Mouse (Mus musculus): ENCODE measurements around the gene Rcbtb2. TPM values are rescaled to one million over a fixed set of nuclear protein-coding genes. Genes with fewer than 3 reads are reported as not detected.
A peak's percentile ranks its signal among the peaks of the same experiment; 100 is the strongest.

Gene Rcbtb2
- polyA plus RNA-seq, 1 experiment = 138 TPM

DNA sequence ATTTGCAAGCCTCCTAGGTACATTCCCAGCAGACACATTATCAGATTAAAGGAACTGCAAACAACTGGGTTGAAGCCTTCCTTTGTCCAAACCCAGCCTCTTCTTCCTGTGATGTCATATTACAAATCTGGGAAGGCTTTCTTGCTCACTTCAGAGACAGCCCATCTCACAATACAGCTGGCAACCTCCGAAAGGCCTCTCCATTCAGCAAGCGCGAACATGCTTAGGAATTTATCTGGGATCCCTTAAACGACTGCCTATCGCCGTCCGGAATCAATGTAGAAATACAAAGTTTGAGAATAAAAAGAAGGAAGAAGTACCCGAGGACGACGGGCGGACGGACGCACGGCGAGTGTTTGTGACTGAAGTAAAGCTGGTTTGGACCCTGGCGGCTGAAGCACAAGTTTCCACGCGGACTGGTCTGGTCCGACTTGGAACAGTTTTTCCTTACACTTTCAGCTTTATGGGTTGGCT, 115.0 kb downstream of the Rcbtb2 start, which contains the start of gene Lpar6:
Gene Lpar6 (plus strand): TSS at position 48 of the 474 bp plus-strand sequence.
- H3K4me3 ChIP-seq (ENCODE audit: insufficient read depth, low read depth, low read length) = peak within 1 kb of the TSS; percentile 91
- H3K4me1 ChIP-seq (ENCODE audit: control insufficient read depth, insufficient read depth, insufficient read length, low read length) = peaks cover under 1% of the 10 kb centered on the region; the same call in 1 of the 2 replicates
- peak within 1 kb of the TSS; percentile 99 for H3K27ac ChIP-seq (replicated peaks; ENCODE audit: low read depth, low read length)

DNA sequence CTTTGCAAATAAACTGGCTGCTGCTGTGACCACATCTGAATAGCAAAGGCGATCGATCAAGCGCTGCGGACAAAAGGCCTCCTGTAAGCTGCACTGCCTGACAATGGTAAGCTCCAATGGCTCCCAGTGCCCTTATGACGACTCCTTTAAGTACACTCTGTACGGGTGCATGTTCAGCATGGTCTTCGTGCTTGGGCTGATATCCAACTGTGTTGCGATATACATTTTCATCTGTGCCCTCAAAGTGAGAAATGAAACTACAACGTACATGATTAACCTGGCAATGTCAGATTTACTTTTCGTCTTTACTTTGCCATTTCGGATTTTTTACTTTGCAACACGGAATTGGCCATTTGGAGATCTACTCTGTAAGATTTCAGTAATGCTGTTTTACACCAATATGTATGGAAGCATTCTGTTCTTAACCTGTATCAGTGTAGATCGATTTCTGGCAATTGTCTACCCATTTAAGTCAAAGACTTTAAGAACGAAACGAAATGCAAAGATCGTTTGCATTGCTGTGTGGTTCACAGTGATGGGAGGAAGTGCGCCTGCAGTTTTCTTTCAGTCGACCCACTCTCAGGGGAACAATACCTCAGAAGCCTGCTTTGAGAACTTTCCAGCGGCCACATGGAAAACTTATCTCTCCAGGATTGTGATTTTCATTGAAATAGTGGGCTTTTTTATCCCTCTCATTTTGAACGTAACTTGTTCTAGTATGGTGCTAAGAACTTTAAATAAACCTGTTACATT, 115.8 kb downstream of the Rcbtb2 start:
- Histone ChIP-seq H3K4me1 (ENCODE audit: control insufficient read depth, insufficient read depth, insufficient read length, low read length) (peaks cover 2% of the 10 kb centered on the region; the same call in 1 of the 2 replicates), H3K27ac (replicated peaks; ENCODE audit: low read depth, low read length) (peak overlapping the region; percentile 99), H3K4me3 (ENCODE audit: insufficient read depth, low read depth, low read length) (peak overlapping the region; percentile 91)

DNA sequence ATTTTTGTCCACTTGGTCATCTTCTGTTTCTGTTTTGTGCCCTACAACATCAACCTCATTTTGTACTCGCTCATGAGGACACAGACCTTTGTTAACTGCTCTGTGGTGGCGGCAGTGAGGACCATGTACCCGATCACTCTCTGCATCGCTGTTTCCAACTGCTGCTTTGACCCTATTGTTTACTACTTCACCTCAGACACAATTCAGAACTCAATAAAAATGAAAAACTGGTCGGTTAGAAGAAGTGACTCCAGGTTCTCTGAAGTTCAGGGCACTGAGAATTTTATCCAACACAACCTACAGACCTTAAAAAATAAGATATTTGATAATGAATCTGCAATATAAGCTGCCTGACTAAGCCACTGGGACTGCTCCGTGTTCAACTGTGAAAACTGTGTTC, 116.5 kb downstream of the Rcbtb2 start:
- Histone ChIP-seq H3K27ac (replicated peaks; ENCODE audit: low read depth, low read length) (peak overlapping the region; percentile 99), H3K4me1 (ENCODE audit: control insufficient read depth, insufficient read depth, insufficient read length, low read length) (peaks cover 4% of the 10 kb centered on the region; the same call in 1 of the 2 replicates), H3K4me3 (ENCODE audit: insufficient read depth, low read depth, low read length) (peak overlapping the region; percentile 91)

DNA sequence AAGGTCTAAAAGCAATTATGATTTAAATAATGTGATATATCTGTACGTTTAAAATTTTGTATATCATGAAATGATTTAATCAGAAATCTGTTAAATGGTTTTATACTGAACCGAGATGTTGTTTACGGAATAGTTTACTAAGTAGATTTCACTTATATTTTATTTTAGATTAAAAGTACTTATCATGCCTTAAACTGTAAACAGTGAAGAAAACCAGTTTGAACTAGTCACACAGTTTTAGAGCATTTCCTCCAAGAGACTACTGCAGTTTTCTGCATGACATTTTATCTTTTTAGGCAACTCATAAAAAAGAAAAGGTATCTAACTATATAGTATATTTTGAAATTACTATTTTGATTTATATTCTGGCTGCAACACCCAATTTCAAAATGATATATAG, 117.0 kb downstream of the Rcbtb2 start:
- no peak overlapping the region for H3K27ac ChIP-seq (replicated peaks; ENCODE audit: low read depth, low read length)
- H3K4me3 ChIP-seq (ENCODE audit: insufficient read depth, low read depth, low read length) = no peak overlapping the region
- peaks cover 4% of the 10 kb centered on the region; the same call in 1 of the 2 replicates for H3K4me1 ChIP-seq (ENCODE audit: control insufficient read depth, insufficient read depth, insufficient read length, low read length)

DNA sequence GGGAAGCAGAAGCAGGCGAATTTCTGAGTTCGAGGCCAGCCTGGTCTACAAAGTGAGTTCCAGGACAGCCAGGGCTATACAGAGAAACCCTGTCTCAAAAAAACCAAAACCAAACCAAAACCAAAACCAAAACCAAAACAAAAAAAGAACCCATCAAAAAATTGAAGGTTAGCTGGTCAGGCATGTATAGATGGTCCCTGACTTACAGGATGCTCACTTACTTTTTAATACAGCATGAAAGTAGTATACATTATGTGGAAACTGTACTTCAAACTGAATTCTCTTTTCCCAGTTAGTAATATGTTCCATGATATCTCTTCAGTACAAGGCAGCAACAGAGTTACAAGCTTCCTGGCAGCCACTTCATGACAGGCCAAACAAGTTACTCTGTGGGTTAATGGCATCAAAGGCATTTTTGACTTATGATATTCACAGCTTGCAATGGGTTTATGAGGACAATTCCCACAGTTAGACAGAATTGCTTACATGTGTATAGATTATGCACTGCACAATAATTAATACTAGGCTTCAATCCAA, 121.3 kb downstream of the Rcbtb2 start:
- Histone ChIP-seq H3K27ac (replicated peaks; ENCODE audit: low read depth, low read length) (peak overlapping the region; percentile 49; the same call in 1 of the 2 replicates), H3K4me3 (ENCODE audit: insufficient read depth, low read depth, low read length) (no peak overlapping the region), H3K4me1 (ENCODE audit: control insufficient read depth, insufficient read depth, insufficient read length, low read length) (peaks cover 7% of the 10 kb centered on the region; the same call in 1 of the 2 replicates)

DNA sequence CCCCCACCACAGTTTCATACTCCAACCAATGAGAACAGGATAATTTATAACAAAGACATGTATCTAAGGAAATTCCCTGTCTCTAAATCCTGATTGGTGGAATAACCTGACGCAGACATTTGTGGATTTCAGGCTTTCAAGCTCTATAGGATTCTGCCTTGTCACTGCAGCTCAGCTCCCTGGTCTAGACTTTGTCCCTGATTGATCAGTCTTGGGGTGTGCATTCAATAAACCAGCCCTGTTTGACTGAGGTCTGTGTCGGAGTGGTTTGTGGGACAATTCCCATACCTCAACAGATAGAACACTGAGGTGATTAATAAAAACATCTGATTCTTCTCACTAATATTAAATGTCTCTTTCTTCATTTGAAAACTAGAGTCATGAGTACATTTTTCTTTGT, 127.2 kb downstream of the Rcbtb2 start:
- Histone ChIP-seq H3K27ac (replicated peaks; ENCODE audit: low read depth, low read length) (0 out of 2 replicates have a peak overlapping the region, but pooled peaks have one; percentile 16), H3K4me3 (ENCODE audit: insufficient read depth, low read depth, low read length) (no peak overlapping the region)

DNA sequence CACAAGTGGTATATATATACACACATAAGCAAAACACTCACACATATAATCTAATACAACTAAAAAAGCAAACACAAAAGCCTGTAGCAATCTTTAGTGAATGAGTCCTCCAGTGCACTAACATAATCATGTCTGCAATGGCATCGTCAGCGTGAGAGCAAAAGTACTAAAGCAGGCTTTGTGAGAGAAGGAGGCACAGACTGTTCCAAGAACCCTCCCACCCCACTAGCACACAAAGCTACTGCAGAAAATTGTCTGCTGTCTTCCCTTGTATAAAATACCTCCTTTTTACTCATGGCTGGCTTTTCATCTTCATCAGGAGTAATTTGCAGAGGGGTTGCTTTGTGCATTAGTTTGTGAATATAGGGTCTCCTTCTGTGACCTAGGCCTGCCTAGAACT, 129.4 kb downstream of the Rcbtb2 start:
- no peak overlapping the region for H3K4me3 ChIP-seq (ENCODE audit: insufficient read depth, low read depth, low read length)
- H3K4me1 ChIP-seq (ENCODE audit: control insufficient read depth, insufficient read depth, insufficient read length, low read length) = peaks cover 17% of the 10 kb centered on the region
- peak overlapping the region; percentile 74 for H3K27ac ChIP-seq (replicated peaks; ENCODE audit: low read depth, low read length)

More for the DNA sequence above, 127.2 kb downstream of the Rcbtb2 start:
- H3K4me1 ChIP-seq (ENCODE audit: control insufficient read depth, insufficient read depth, insufficient read length, low read length) = peaks cover 18% of the 10 kb centered on the region

DNA sequence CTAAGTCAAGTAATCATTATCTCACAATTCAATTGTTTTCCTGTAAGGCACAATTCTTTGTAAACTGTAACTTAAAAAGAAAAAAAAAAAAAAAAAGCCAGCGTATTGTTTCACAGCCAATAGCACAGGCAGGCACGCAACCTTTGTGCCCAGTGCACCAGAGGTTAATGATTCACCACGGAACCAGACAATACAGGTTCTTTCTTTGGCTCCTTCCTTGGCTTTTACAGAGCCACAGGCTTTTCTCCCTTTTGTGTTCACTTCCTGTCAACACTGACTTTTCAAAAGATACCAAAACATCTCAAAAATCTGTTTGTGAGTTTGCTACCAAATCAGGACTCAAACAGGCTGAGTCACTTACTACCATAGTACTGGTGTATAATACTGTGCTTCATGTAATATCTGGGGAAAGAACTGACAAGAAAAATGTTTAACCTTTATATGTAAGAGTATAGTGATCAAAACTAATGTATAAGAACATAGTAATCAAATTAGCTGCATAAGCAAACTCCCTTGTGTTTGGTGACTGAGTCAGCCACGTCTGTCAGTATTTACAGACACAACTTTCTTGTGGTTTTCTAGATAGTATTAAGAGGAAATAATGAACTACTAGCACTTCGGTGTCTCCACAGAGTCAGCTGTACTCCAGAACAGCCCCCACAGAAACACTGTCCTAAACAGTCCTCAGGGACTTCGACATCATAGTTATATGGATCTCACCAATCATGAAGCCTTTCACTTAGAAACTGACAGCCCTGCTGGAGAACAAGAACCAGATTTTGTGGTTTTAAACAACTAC, 130.8 kb downstream of the Rcbtb2 start:
- Histone ChIP-seq H3K4me1 (ENCODE audit: control insufficient read depth, insufficient read depth, insufficient read length, low read length) (peaks cover 27% of the 10 kb centered on the region), H3K4me3 (ENCODE audit: insufficient read depth, low read depth, low read length) (no peak overlapping the region), H3K27ac (replicated peaks; ENCODE audit: low read depth, low read length) (peak overlapping the region; percentile 65)

DNA sequence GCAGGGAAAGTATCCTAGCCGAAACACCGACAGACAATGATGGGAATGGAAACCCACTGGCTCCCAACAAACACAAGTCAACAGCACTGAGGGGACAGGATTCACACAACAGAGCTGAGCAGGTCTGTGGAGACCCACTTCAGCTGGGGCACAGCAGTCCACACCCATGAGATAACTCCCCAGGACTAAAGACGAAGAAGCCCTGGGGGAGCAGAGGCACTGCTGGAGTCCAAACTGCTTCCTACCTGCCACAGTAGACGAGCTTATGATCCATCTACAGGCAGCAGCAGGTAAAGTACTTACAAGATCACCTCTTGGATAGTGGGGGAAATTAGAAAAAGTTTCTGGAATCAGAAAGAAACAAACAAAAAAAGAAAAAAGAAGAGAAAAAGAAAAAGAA, 131.6 kb downstream of the Rcbtb2 start:
- no peak overlapping the region for H3K4me3 ChIP-seq (ENCODE audit: insufficient read depth, low read depth, low read length)
- peaks cover 30% of the 10 kb centered on the region for H3K4me1 ChIP-seq (ENCODE audit: control insufficient read depth, insufficient read depth, insufficient read length, low read length)
- peak overlapping the region; percentile 86 for H3K27ac ChIP-seq (replicated peaks; ENCODE audit: low read depth, low read length)

DNA sequence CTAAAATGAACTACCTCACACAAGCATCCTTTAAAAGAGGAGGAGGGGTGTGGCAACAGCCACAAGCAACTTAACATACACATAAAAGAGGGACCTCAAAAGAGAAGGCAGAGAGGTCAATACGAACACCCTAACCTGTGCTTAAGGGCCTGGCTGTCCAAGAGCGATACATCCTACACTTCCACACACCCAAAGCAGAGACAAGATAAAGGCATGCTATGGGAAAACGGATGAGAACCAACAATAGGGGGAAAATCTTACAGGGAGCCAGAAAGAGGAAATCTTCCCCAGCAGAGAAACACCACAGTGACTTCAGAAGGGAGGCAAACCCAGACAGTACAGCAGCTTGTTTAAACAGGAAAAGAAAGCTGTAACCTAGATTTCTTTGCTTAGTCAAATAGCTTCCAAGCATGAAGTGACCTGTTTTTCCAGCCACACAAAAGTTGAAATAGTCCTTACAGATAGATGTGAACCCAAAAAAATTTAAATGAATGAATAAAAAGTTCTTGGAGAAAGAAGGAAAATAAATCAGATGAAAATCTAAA, 132.7 kb downstream of the Rcbtb2 start:
- Histone ChIP-seq H3K27ac (replicated peaks; ENCODE audit: low read depth, low read length) (peak overlapping the region; percentile 79), H3K4me1 (ENCODE audit: control insufficient read depth, insufficient read depth, insufficient read length, low read length) (peaks cover 30% of the 10 kb centered on the region)

DNA sequence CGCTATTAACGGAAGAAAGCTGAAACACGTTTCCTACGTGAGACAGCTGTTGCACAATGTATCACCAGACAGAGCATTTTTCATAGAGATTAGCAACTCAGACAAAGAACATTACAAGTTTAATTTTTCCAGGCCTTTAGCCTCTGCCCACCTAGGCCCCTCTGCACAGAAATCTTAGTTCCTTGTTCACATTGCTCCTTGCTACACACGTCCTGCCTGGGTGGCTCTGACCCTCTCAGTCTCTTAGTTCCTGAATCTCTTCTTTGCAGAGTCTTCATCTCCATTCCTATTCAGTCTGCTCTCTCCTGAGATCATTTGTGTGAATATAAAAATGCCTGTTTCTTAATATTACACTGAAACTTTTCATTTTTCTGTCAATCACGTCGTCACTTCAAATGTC, 134.5 kb downstream of the Rcbtb2 start:
- H3K4me1 ChIP-seq (ENCODE audit: control insufficient read depth, insufficient read depth, insufficient read length, low read length) = peaks cover 24% of the 10 kb centered on the region
- no peak overlapping the region for H3K4me3 ChIP-seq (ENCODE audit: insufficient read depth, low read depth, low read length)
- 0 out of 2 replicates have a peak overlapping the region, but pooled peaks have one; percentile 42 for H3K27ac ChIP-seq (replicated peaks; ENCODE audit: low read depth, low read length)

More for the DNA sequence above, 132.7 kb downstream of the Rcbtb2 start:
- H3K4me3 ChIP-seq (ENCODE audit: insufficient read depth, low read depth, low read length) = no peak overlapping the region

Other genes with a start within 250 kb of the Rcbtb2 start
- 2.1 TPM in 1 of 2 replicates, not detected in the other for gene Cysltr2, start 73.9 kb upstream of the Rcbtb2 start, polyA plus RNA-seq (2012; ENCODE audit: insufficient read depth, insufficient read length, missing spikeins)
- 15.0 and 19.7 TPM in 2 replicates for gene Lpar6, start 114.9 kb downstream of the Rcbtb2 start, polyA plus RNA-seq (2012; ENCODE audit: insufficient read depth, insufficient read length, missing spikeins)
- 36.6 and 41.5 TPM in 2 replicates for gene Rb1, start 202.8 kb downstream of the Rcbtb2 start, polyA plus RNA-seq (2012; ENCODE audit: insufficient read depth, insufficient read length, missing spikeins)

All from brown adipose tissue, adult 24 weeks (tissue).